Mouse (Mus musculus): ENCODE data around the gene Pgpep1l.

DNA sequence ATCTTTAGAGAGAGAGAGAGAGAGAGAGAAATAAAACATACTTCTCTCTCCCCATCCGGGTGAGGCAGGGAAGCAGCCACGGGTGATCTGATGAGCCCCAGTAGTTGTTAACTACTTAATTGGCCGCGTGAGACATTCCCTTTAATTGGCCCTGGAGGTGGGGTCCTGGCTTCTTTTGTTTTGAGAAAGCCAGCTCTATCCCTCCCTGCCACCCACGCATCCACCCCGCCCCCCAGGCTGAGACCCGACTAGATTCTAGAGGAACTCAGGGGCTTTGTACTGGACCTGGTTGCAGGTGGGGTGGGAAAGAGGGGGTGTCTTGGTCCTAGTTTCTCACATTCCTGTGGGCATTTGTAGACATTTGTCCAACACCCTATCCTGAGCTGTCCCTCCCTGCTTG, 1.4 kb upstream of the Pgpep1l start:
- TF ChIP-seq POLR2A (IDR thresholded peaks at IDR 0.05; ENCODE audit: extremely low read depth, insufficient read depth, low read length) (no peak), CTCF (IDR thresholded peaks at IDR 0.05; ENCODE audit: extremely low read depth, insufficient read depth, low read length) (no peak)

Data from cortical plate, adult 2 months (tissue).